Mouse (Mus musculus) limb, embryonic 11.5 days (tissue): Measurements from ENCODE around the gene Gnai1. TPM values are rescaled to one million over a fixed set of nuclear protein-coding genes. Genes with fewer than 3 reads are reported as not detected.

Experiments
- ATAC-seq: fragments of 200-750 bp; cut with Nextera tagmentation; 2 replicates; pipeline ENCODE4 v1.8.0; 2017; ENCODE audit warnings: low read depth; ENCODE audit not compliant: insufficient number of reproducible peaks, low FRiP score, low TSS enrichment
- DNase-seq: peaks from one replicate; pipeline ENCODE4 v3.0.0-alpha.2; 2015; ENCODE audit warnings: low spot score
- H3K27ac ChIP-seq: fragments of 300-500 bp; sonication (generic); replicated peaks from 2 replicates; pipeline ENCODE4 v1.5.1; 2014; ENCODE audit warnings: low read depth, mild to moderate bottlenecking, low read length
- H3K27me3 ChIP-seq: fragments of 300-500 bp; sonication (generic); 2 replicates; pipeline ENCODE4 v1.6.1; 2014; ENCODE audit warnings: mild to moderate bottlenecking, low read length, mixed read lengths; ENCODE audit not compliant: control insufficient read depth, insufficient read depth
- H3K36me3 ChIP-seq: fragments of 300-500 bp; sonication (generic); 2 replicates; pipeline ENCODE4 v1.6.1; 2014; ENCODE audit warnings: mild to moderate bottlenecking, low read length, moderate library complexity, mixed read lengths; ENCODE audit not compliant: control insufficient read depth, insufficient read depth
- H3K4me1 ChIP-seq: fragments of 300-500 bp; sonication (generic); 2 replicates; pipeline ENCODE4 v1.6.1; 2014; ENCODE audit warnings: low read length, mixed read lengths; ENCODE audit not compliant: control insufficient read depth, insufficient read depth
- H3K4me2 ChIP-seq: fragments of 300-500 bp; sonication (generic); 2 replicates; pipeline ENCODE4 v1.6.1; 2014; ENCODE audit warnings: low read depth, mild to moderate bottlenecking, moderate library complexity; ENCODE audit not compliant: severe bottlenecking
- H3K4me3 ChIP-seq: fragments of 300-500 bp; sonication (generic); 2 replicates; pipeline ENCODE4 v1.5.1; 2014; ENCODE audit warnings: low read depth, low read length
- H3K9ac ChIP-seq: fragments of 300-500 bp; sonication (generic); 2 replicates; pipeline ENCODE4 v1.6.1; 2014; ENCODE audit warnings: mild to moderate bottlenecking, low read length
- H3K9me3 ChIP-seq: fragments of 300-500 bp; sonication (generic); 2 replicates; pipeline ENCODE4 v1.6.1; 2016; ENCODE audit warnings: low read length; ENCODE audit not compliant: control insufficient read depth
- WGBS: fragments of 180-500 bp; shearing (Covaris S2); extraction: QIAGEN DNeasy Blood & Tissue Kit; methylation state at CpG from one replicate; pipeline ENCODE4 v1.1.7; 2014; 5-methylcytosine and 5-hydroxymethylcytosine counted together
- polyA plus RNA-seq: library from polyadenylated mRNA; unstranded; fragments of >200 nt; fragmentation: Nextera tagmentation; extraction: Ambion mirVana; gene quantifications from 2 replicates; pipeline ENCODE4 v1.2.1, GENCODE M21; 2014

The Gnai1 gene
- polyA plus RNA-seq, 1 experiment from 2014 or later, result 22.7 TPM

DNA sequence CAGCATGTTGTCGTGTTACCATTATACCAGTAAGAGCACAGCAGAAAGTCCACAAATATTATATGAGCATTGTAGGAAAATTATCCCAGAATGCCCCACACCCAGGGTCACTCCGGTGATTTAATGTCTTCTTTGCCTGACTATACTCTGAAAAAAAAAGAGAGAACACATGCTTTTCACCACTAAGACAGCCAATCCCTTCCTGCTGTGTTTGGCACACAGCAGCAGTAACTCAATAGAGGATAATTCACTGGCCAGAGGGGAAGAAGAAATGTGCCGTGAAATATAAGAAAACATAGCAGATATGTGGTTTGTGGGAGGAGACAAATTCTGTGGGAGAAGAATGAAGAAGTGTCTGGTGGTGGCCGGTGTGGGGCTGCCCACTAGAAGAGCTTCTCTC, 41.3 kb downstream of the Gnai1 start:
- Histone ChIP-seq H3K9me3 (no peaks in the 10 kb centered on the region), H3K4me2 (no peak overlapping the region), H3K9ac (no peak overlapping the region), H3K4me3 (no peak overlapping the region), H3K27ac (no peak overlapping the region), H3K36me3 (no peaks in the 10 kb centered on the region), H3K4me1 (no peaks in the 10 kb centered on the region), H3K27me3 (no peaks in the 10 kb centered on the region)
- DNase-seq, result no peak
- ATAC-seq, result no peak
- WGBS, result 89% methylated on average over 4 of the region's 4 CpGs

DNA sequence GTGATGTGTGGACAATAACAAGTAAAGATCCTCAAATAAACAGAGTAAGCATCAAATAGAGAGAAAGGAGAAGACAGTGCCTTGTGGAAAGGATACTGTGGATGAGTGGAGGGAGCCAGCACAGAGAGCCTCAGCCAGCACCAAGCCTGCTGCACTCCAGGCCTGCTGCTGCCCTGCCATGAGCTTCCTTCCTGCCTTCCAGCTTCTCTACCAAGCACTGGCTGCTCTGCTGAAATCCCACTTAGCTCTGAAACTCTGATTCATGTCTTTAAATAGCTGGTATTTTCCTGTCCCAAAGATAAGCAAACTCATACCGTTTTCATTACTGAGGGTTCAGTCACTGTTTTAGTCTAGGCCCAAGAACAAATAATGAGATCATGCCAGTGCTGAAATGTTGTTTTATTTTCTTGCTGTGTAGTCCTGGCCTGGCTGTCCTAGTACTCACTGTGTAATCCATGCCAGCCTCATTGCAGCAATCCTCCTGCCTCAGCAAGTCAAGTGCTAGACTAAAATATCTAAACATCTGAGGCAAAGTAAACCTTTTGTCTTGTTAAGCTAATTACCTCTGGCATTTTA, 52.8 kb downstream of the Gnai1 start:
- Histone ChIP-seq H3K9me3 (no peaks in the 10 kb centered on the region), H3K36me3 (no peaks in the 10 kb centered on the region), H3K27me3 (no peaks in the 10 kb centered on the region), H3K4me3 (no peak overlapping the region), H3K27ac (no peak overlapping the region), H3K4me2 (no peak overlapping the region), H3K9ac (no peak overlapping the region), H3K4me1 (no peaks in the 10 kb centered on the region)
- DNase-seq (no peak), ATAC-seq (no peak)
- 74% methylated on average over 1 of the region's 1 CpGs for WGBS

DNA sequence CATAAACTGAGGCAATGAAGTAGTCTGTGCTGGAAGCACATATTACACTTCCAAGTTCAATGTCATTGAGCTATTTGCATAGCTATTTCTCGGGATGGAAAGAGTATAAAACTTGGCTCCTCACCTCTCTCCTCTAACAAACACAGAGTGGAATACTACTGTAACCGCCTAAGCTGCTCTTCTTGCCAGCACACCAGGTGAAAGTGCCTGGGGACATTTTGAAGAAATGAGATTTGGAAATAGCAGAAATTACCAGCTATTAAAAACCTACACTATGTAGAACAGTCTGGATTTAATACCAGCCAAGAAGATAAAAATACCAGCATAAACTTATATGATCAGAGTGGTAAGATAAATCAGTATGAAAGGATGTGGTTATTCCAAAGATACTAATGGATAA, 63.6 kb downstream of the Gnai1 start:
- no peak for ATAC-seq
- no peaks in the 10 kb centered on the region for H3K4me1 ChIP-seq
- no peak overlapping the region for H3K4me3 ChIP-seq
- no peak overlapping the region for H3K27ac ChIP-seq
- no peaks in the 10 kb centered on the region for H3K36me3 ChIP-seq
- no peak for DNase-seq
- H3K4me2 ChIP-seq, result no peak overlapping the region
- 82% methylated on average over 2 of the region's 2 CpGs for WGBS
- no peak overlapping the region for H3K9ac ChIP-seq
- no peaks in the 10 kb centered on the region for H3K9me3 ChIP-seq
- H3K27me3 ChIP-seq, result no peaks in the 10 kb centered on the region

GRCm38 (mm10) chr5:18292744-18293143, 67.4 kb downstream of the Gnai1 start:
- H3K4me2 ChIP-seq, result no peak overlapping the region
- ATAC-seq, result no peak
- H3K9me3 ChIP-seq, result no peaks in the 10 kb centered on the region
- no peak overlapping the region for H3K27ac ChIP-seq
- H3K36me3 ChIP-seq, result no peaks in the 10 kb centered on the region
- no peak overlapping the region for H3K9ac ChIP-seq
- DNase-seq, result no peak
- no peaks in the 10 kb centered on the region for H3K27me3 ChIP-seq
- WGBS, result 53% methylated on average over 5 of the region's 5 CpGs
- H3K4me1 ChIP-seq, result no peaks in the 10 kb centered on the region
- H3K4me3 ChIP-seq, result no peak overlapping the region

DNA sequence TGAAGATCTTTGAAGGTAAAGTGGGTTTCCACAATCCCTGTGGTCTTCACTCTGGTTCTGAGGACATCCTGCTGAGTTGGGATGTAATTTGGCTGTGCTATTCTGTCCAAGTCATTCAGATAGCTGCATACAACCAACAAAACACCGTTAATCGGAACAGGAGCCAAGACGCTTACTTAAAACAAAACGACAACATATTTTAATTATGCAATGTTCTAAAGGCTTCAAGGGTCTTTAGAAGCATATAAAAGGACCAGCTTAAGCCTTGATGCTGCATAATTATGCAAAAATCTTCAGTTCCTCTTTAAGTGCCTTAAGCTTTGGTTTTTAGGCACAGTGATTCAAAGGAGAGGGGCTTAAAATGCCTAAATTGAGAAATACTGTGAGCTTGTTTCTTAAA, 70.6 kb downstream of the Gnai1 start:
- Histone ChIP-seq H3K9me3 (no peaks in the 10 kb centered on the region), H3K27ac (no peak overlapping the region), H3K4me3 (no peak overlapping the region), H3K9ac (no peak overlapping the region), H3K27me3 (no peaks in the 10 kb centered on the region), H3K4me2 (no peak overlapping the region), H3K36me3 (no peaks in the 10 kb centered on the region), H3K4me1 (no peaks in the 10 kb centered on the region)
- no peak for DNase-seq
- WGBS, result 74% methylated on average over 4 of the region's 4 CpGs
- ATAC-seq, result no peak

GRCm38 (mm10) chr5:18288694-18289093, 71.5 kb downstream of the Gnai1 start:
- Histone ChIP-seq H3K27me3 (no peaks in the 10 kb centered on the region), H3K4me3 (no peak overlapping the region), H3K9ac (no peak overlapping the region), H3K4me2 (no peak overlapping the region), H3K27ac (no peak overlapping the region), H3K9me3 (no peaks in the 10 kb centered on the region), H3K36me3 (no peaks in the 10 kb centered on the region), H3K4me1 (no peaks in the 10 kb centered on the region)
- DNase-seq (no peak), ATAC-seq (no peak)
- 95% methylated on average over 7 of the region's 7 CpGs for WGBS

DNA sequence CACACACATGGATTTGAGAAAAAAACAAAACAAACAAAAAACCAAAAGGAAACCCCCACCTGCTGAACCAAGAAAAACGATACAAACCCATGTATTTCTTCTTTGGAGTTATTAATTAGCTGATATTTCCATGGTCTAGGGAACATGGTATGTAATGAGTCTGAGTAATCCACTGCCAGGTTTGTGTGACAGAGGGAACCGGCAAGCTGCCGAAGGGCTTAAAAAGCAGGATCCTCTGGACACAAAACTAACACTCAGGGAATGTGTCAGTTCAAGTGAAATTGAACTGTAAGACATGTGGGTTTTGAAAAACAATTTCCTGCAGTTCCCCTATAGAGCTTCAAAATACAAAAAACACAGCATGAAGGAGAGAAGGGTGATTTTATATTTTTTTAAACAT, 72.1 kb downstream of the Gnai1 start:
- WGBS, result 89% methylated on average over 3 of the region's 3 CpGs
- Histone ChIP-seq H3K27me3 (no peaks in the 10 kb centered on the region), H3K36me3 (no peaks in the 10 kb centered on the region), H3K4me2 (no peak overlapping the region), H3K4me1 (no peaks in the 10 kb centered on the region), H3K9me3 (no peaks in the 10 kb centered on the region), H3K9ac (no peak overlapping the region), H3K4me3 (no peak overlapping the region), H3K27ac (no peak overlapping the region)
- ATAC-seq (no peak), DNase-seq (no peak)

DNA sequence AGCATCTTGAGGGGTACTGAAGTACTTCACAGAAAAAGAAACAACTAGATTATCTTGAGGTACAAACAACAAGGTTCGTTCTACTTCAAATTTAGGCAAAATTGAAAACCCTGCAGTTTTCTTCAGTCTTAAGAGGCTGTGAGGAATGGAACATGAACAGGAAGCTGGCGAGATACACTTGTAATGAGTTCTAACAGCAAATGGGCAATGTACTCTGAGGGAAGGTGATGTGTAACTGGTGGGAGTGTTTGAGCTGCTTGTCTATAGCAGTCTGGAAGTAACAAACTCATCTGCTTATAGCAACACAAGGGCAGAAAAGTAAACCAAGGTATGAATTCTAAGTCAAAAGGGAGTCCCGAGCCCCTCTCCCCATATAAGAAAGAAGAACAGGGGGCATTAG, 78.1 kb downstream of the Gnai1 start:
- H3K4me1 ChIP-seq, result no peaks in the 10 kb centered on the region
- no peak overlapping the region for H3K9ac ChIP-seq
- no peaks in the 10 kb centered on the region for H3K36me3 ChIP-seq
- no peaks in the 10 kb centered on the region for H3K27me3 ChIP-seq
- DNase-seq (no peak), ATAC-seq (no peak)
- H3K4me3 ChIP-seq, result no peak overlapping the region
- 89% methylated on average over 3 of the region's 3 CpGs for WGBS
- no peak overlapping the region for H3K4me2 ChIP-seq
- H3K9me3 ChIP-seq, result no peaks in the 10 kb centered on the region
- no peak overlapping the region for H3K27ac ChIP-seq

GRCm38 (mm10) chr5:18274352-18274940, 85.7 kb downstream of the Gnai1 start:
- ATAC-seq, result no peak

More at GRCm38 (mm10) chr5:18274352-18274940, 85.7 kb downstream of the Gnai1 start:
- Histone ChIP-seq H3K4me3 (no peak overlapping the region), H3K4me1 (no peaks in the 10 kb centered on the region), H3K4me2 (no peak overlapping the region), H3K27me3 (no peaks in the 10 kb centered on the region), H3K9me3 (no peaks in the 10 kb centered on the region), H3K27ac (no peak overlapping the region), H3K9ac (no peak overlapping the region), H3K36me3 (no peaks in the 10 kb centered on the region)
- WGBS, result 32% methylated on average over 7 of the region's 7 CpGs
- DNase-seq, result no peak
